Mouse (Mus musculus): ENCODE measurements around the gene Fndc4.
A peak's percentile ranks its signal among the peaks of the same experiment; 100 is the strongest.

Gene Fndc4

GRCm38 (mm10) chr5:31295606-31296141 lies at the start of gene Fndc4:
TSS of gene Fndc4 (minus strand) at chr5:31296080.
- DNase-seq (ENCODE audit: low spot score in 2 of 2), result no peak

- DNase-seq (ENCODE audit: low spot score in 2 of 2), result peak; percentile 27 to 40
Measured at GRCm38 (mm10) chr5:31328255-31328654, 32.4 kb upstream of the Fndc4 start.

- DNase-seq (ENCODE audit: low spot score in 2 of 2), result peak; percentile 2 to 4
Measured at GRCm38 (mm10) chr5:31326850-31327249, 31.0 kb upstream of the Fndc4 start.

- DNase-seq (ENCODE audit: low spot score in 2 of 2), result no peak
Measured at GRCm38 (mm10) chr5:31324085-31324484, 28.2 kb upstream of the Fndc4 start.

GRCm38 (mm10) chr5:31322776-31323175 lies 26.9 kb upstream of the Fndc4 start:
- DNase-seq (ENCODE audit: low spot score in 2 of 2), result no peak

- DNase-seq (ENCODE audit: low spot score in 2 of 2), result no peak
Measured at GRCm38 (mm10) chr5:31312806-31313205, 16.9 kb upstream of the Fndc4 start.

GRCm38 (mm10) chr5:31303093-31303492 lies 7.2 kb upstream of the Fndc4 start:
- no peak for DNase-seq (ENCODE audit: low spot score in 2 of 2)

GRCm38 (mm10) chr5:31301866-31302265 lies 6.0 kb upstream of the Fndc4 start:
- no peak for DNase-seq (ENCODE audit: low spot score in 2 of 2)

- DNase-seq (ENCODE audit: low spot score in 2 of 2), result no peak
Measured at GRCm38 (mm10) chr5:31298486-31298885, 2.6 kb upstream of the Fndc4 start.

GRCm38 (mm10) chr5:31297981-31298380 lies 2.1 kb upstream of the Fndc4 start:
- DNase-seq (ENCODE audit: low spot score in 2 of 2), result no peak

- no peak for DNase-seq (ENCODE audit: low spot score in 2 of 2)
Measured at GRCm38 (mm10) chr5:31297047-31297757, 1.3 kb upstream of the Fndc4 start, which contains the start of gene Gckr. TSS of gene Gckr (plus strand) at chr5:31297443.

GRCm38 (mm10) chr5:31294964-31295605 lies 795 bp downstream of the Fndc4 start:
- no peak for DNase-seq (ENCODE audit: low spot score in 2 of 2)

GRCm38 (mm10) chr5:31291361-31291688 lies 4.6 kb downstream of the Fndc4 start:
- no peak for DNase-seq (ENCODE audit: low spot score in 2 of 2)

GRCm38 (mm10) chr5:31290521-31291360 lies 5.1 kb downstream of the Fndc4 start, which contains the start of gene Ift172:
TSS of gene Ift172 (minus strand) at chr5:31291116.
- DNase-seq (ENCODE audit: low spot score in 2 of 2), result peak; percentile 96 to 97

- no peak for DNase-seq (ENCODE audit: low spot score in 2 of 2)
Measured at GRCm38 (mm10) chr5:31289626-31290230, 6.2 kb downstream of the Fndc4 start.

- no peak for DNase-seq (ENCODE audit: low spot score in 2 of 2)
Measured at GRCm38 (mm10) chr5:31288655-31289054, 7.2 kb downstream of the Fndc4 start.

GRCm38 (mm10) chr5:31288225-31288624 lies 7.7 kb downstream of the Fndc4 start:
- peak; percentile 15 to 41 for DNase-seq (ENCODE audit: low spot score in 2 of 2)

GRCm38 (mm10) chr5:31279245-31279988 lies 16.5 kb downstream of the Fndc4 start:
- peak; percentile 37 to 45 for DNase-seq (ENCODE audit: low spot score in 2 of 2)

- no peak for DNase-seq (ENCODE audit: low spot score in 2 of 2)
Measured at GRCm38 (mm10) chr5:31273018-31273417, 22.9 kb downstream of the Fndc4 start.

GRCm38 (mm10) chr5:31267686-31268085 lies 28.2 kb downstream of the Fndc4 start:
- DNase-seq (ENCODE audit: low spot score in 2 of 2), result no peak

GRCm38 (mm10) chr5:31266101-31266500 lies 29.8 kb downstream of the Fndc4 start:
- no peak for DNase-seq (ENCODE audit: low spot score in 2 of 2)

All from spleen, postnatal 36 days (tissue).